Mouse (Mus musculus) hindbrain, postnatal 0 days (tissue): ENCODE measurements around the gene Tssk6. TPM values are rescaled to one million over a fixed set of nuclear protein-coding genes. Genes with fewer than 3 reads are reported as not detected.

Source experiments
- ATAC-seq: fragments of 200-750 bp; cut with Nextera tagmentation; 2 replicates; pipeline ENCODE4 v1.8.0; 2017; ENCODE audit warnings: mild to moderate bottlenecking, moderate TSS enrichment, moderate library complexity
- DNase-seq: peaks from one replicate; pipeline ENCODE4 v3.0.0-alpha.2; 2015; ENCODE audit warnings: low spot score
- H3K27ac ChIP-seq: fragments of 300-500 bp; sonication (generic); 2 replicates; pipeline ENCODE4 v1.5.1; 2014; ENCODE audit warnings: mild to moderate bottlenecking
- H3K27me3 ChIP-seq: fragments of 300-500 bp; sonication (generic); 2 replicates; pipeline ENCODE4 v1.6.1; 2014; ENCODE audit warnings: low read length, mixed read lengths; ENCODE audit not compliant: insufficient read depth
- H3K36me3 ChIP-seq: fragments of 300-500 bp; sonication (generic); 2 replicates; pipeline ENCODE4 v1.6.1; 2014; ENCODE audit warnings: low read length, mixed read lengths; ENCODE audit not compliant: insufficient read depth
- H3K4me1 ChIP-seq: fragments of 300-500 bp; sonication (generic); 2 replicates; pipeline ENCODE4 v1.6.1; 2014; ENCODE audit warnings: antibody characterized with exemption, low read length, mixed read lengths; ENCODE audit not compliant: insufficient read depth
- H3K4me2 ChIP-seq: fragments of 300-500 bp; sonication (generic); 2 replicates; pipeline ENCODE4 v1.6.1; 2014; ENCODE audit warnings: low read depth, mild to moderate bottlenecking, low read length, moderate library complexity, mixed read lengths
- H3K4me3 ChIP-seq: fragments of 300-500 bp; sonication (generic); 2 replicates; pipeline ENCODE4 v1.5.1; 2014; ENCODE audit warnings: low read length
- H3K9ac ChIP-seq: fragments of 300-500 bp; sonication (generic); replicated peaks from 2 replicates; pipeline ENCODE4 v1.6.1; 2014; ENCODE audit warnings: mild to moderate bottlenecking, low read length, moderate library complexity, mixed read lengths
- H3K9me3 ChIP-seq: fragments of 300-500 bp; sonication (generic); 2 replicates; pipeline ENCODE4 v1.6.1; 2016; ENCODE audit warnings: low read length, mixed read lengths
- CTCF ChIP-seq: IDR thresholded peaks from 2 replicates; pipeline ENCODE4 v1.5.1; 2016; ENCODE audit warnings: antibody characterized with exemption, control low read depth, low read depth
- WGBS: fragments of 180-500 bp; shearing (Covaris S2); extraction: QIAGEN DNeasy Blood & Tissue Kit; methylation state at CpG from one replicate; pipeline ENCODE4 v1.1.7; 2014; 5-methylcytosine and 5-hydroxymethylcytosine counted together
- polyA plus RNA-seq: library from polyadenylated mRNA; unstranded; fragments of >200 nt; fragmentation: Nextera tagmentation; extraction: Ambion mirVana; gene quantifications from 2 replicates; pipeline ENCODE4 v1.2.1, GENCODE M21; 2015
- total RNA-seq: library from RNA; depleted of rRNA; stranded (reverse); fragments of >200 nt; gene quantifications from 2 replicates; pipeline ENCODE4 v1.2.3, GENCODE M21; 2014

The Tssk6 gene
- total and polyA plus RNA-seq, 2 experiments from 2014 or later: 1.8 to 4.3 TPM

DNA sequence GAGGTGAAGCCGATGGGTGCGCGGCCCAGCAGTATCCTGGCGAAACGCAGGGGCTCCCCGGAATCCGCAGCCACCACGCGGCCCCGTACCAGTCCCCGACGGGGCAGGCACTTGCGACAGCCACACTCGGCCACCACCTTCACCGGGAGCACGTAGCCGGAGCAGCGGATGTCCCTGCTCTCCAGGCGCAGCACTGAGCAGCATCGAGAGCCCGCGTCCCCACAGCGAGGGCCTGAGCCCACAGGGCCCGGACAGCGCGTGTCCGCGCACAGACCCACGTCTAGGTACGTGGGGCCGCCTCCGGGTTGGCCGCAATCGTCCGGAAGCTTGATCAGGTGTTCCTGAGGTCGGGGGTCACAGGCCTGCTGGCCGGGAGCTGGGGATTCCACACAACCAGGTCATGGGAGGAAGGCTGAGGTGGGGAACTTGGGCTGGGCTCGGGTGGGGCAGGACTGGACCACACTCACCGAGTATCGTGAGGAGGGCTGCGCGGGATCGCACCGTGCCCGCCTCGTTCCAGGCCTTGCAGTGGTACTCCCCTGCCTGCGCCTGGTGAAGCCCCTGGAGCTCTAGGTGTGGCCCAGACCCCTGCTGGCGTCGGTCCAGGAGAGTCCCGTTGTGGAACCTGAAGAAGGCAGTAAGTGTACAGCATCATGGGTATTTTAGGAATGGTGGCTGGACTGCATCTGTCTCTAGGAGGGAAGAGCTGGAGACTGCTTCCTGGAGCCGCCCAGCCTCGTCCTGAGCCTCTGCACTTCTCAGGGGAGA lies 19.0 kb upstream of the Tssk6 start:
- H3K27me3 ChIP-seq: peaks cover 76% of the 10 kb centered on the region
- WGBS: 18% methylated on average over 49 of the region's 52 CpGs
- no peak overlapping the region for H3K9ac ChIP-seq
- ATAC-seq (no peak), DNase-seq (no peak)
- H3K27ac ChIP-seq: no peak overlapping the region
- peak overlapping the region; percentile 42 for H3K4me3 ChIP-seq
- no peak for TF ChIP-seq CTCF
- H3K4me1 ChIP-seq: peaks cover 9% of the 10 kb centered on the region; the same call in 1 of the 2 replicates
- peak overlapping the region; percentile 52 for H3K4me2 ChIP-seq
- H3K9me3 ChIP-seq: no peaks in the 10 kb centered on the region
- no peaks in the 10 kb centered on the region for H3K36me3 ChIP-seq

DNA sequence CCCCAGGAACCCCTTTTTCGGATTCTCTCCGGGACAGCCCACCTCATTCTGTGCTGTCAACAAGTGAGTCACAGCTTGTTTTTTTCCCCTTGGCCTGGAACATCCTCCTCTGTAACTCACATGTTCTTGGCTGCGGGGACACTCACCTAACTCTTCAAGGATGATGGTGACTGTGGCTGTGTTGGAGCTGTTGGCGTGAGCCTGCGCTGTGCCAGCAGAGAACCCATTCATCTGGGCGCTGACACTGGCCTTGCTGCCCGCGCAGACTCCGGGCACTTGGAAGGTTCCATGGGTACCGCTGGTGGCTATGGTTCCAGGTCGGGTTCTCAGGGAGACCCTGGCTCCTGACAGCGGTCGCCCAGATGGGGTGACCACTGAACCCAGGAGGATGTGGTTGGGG lies 17.8 kb upstream of the Tssk6 start:
- H3K4me2 ChIP-seq: no peak overlapping the region
- no peaks in the 10 kb centered on the region for H3K36me3 ChIP-seq
- no peak overlapping the region for H3K27ac ChIP-seq
- H3K4me1 ChIP-seq: peaks cover 16% of the 10 kb centered on the region
- H3K9ac ChIP-seq: no peak overlapping the region
- H3K4me3 ChIP-seq: no peak overlapping the region
- ATAC-seq (no peak), DNase-seq (no peak)
- WGBS: 66% methylated on average over 13 of the region's 13 CpGs
- peaks cover 82% of the 10 kb centered on the region for H3K27me3 ChIP-seq
- TF ChIP-seq CTCF: no peak
- H3K9me3 ChIP-seq: no peaks in the 10 kb centered on the region

DNA sequence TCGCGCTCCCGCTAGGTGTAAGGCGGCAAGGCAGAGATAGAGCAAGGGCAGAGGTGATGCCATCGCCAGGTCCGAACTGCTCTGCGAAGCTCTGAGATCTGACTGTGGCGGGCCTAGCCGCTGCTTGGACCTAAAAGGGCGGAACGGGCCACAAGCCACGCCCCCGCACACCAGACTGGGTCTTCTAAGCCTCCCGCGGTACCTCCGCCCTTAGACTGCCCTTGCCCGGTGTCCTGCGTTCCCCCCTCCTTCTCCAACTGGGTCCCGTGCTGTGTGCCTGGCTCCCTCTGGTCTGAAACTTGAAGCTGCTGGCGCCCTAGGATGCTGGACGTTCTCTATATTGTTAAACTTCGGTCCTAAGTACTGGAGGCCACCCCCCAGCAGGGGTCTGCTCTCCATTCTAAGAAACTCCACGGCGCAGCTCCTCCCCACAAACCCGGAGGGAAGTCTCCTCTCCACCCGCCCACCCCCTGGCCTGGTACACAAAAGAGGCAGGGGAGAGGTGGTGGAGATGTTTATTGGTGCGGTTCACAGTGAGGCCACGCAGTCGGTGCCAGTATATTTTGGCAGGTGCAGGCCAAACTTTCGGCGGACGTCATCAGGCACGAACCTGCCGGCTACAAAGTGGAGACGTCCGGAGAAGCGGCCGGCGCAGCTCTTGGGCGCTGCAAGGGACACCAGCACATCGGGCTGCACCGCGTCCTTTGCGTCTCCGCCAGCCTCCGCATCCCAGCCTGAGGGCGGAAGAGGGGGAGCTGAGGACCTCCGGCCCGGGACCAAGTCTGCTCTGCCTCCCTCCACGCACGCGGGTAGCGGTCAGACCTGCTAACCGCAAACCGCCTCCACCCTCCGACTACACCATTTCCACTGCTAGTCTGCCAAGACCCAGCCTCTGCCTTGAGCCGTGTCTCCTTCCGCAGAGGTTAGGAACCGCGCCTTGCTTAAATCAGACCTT lies 14.4 kb upstream of the Tssk6 start, which contains the start of gene Cilp2:
TSS of gene Cilp2 (minus strand) at position 399 of the 955 bp plus-strand sequence.
- WGBS: under 1% methylated on average over 57 of the region's 60 CpGs
- Histone ChIP-seq H3K27me3 (peaks cover 72% of the 10 kb centered on the region), H3K9ac (no peak within 1 kb of the TSS), H3K4me1 (peaks cover 18% of the 10 kb centered on the region), H3K4me2 (peak within 1 kb of the TSS; percentile 50), H3K4me3 (peak within 1 kb of the TSS; percentile 28), H3K36me3 (no peaks in the 10 kb centered on the region), H3K9me3 (no peaks in the 10 kb centered on the region), H3K27ac (no peak within 1 kb of the TSS)
- no peak for ATAC-seq
- TF ChIP-seq CTCF: no peak
- DNase-seq: no peak

DNA sequence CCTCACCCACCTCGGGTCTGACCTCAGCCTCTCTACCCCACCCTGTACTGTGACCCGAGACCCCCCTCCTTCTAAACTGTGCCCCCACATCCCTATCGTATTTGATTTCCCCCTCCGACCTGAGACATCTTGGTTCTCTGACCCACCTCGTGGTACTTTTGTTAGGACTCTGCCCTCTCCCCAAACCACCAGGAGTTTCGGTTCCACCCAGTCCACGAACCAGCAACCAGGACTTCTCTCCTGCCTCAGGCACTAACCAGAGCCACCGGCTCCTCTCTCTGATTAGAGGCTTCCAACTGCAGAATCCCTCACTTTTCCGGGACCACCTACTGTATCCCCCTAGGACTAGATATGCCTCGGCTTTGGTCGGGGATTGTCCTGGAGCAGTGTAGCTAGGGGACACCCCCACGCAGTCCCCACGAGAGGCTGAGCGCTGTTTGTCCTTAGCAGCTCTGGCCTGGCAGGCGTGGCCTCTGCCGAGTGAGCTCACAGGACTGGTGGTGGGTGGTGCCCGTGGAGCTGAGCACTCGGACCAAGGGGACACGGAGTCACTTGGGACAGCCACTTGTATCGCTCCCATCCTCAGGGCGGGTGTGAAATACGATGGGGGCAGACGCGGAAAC lies 13.6 kb upstream of the Tssk6 start:
- DNase-seq: no peak
- TF ChIP-seq CTCF: no peak
- Histone ChIP-seq H3K4me1 (peaks cover 18% of the 10 kb centered on the region), H3K4me3 (peak overlapping the region; percentile 28), H3K9ac (no peak overlapping the region), H3K27ac (no peak overlapping the region), H3K4me2 (peak overlapping the region; percentile 50), H3K9me3 (no peaks in the 10 kb centered on the region), H3K27me3 (peaks cover 64% of the 10 kb centered on the region), H3K36me3 (no peaks in the 10 kb centered on the region)
- WGBS: 7% methylated on average over 24 of the region's 24 CpGs
- no peak for ATAC-seq

DNA sequence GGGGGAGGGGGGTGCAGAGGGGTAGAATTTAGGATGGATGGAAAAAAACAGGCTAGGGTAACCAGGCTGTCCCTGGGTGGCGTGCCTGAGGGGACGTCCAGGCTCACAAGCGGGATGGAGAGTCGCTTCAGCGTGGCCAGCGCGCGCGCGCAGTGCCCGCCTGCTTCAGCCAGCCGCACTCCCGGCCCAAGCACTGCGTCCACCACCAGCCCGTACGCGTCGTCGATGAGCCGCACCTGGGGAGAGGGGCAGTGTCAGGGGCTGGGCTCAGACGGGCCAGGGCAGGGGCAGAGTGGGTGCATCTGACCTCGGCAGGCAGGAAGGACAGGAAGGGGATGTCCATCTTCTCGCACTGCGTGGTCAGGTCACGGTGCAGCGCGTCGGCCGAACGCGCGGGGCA lies 13.1 kb upstream of the Tssk6 start:
- no peak for TF ChIP-seq CTCF
- ATAC-seq (no peak), DNase-seq (no peak)
- Histone ChIP-seq H3K36me3 (peaks cover 1% of the 10 kb centered on the region; the same call in 1 of the 2 replicates), H3K4me3 (peak overlapping the region; percentile 28), H3K27me3 (peaks cover 59% of the 10 kb centered on the region), H3K4me2 (peak overlapping the region; percentile 50), H3K9ac (no peak overlapping the region), H3K4me1 (peaks cover 18% of the 10 kb centered on the region), H3K27ac (no peak overlapping the region), H3K9me3 (no peaks in the 10 kb centered on the region)
- 3% methylated on average over 32 of the region's 32 CpGs for WGBS

DNA sequence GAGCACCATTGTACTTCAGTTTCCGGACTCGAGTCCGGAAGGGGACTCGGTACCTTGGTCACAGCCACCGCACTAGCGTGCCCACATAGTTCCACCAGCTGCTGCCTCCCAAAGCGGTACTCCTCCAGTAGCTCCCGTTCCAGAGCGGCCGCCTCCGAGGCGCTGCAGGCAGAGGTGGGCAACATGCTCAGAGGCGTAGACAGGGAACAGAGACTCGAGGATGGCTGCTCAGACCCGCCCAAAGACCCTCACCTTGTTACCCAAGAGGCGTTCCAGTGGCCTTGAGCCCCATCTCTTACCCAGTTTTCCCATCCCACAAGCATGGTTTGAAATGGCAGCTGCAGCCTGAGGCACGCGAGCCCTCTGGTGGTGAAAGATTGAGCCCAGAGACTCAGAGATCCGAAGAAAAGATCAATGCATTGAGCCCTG lies 11.2 kb upstream of the Tssk6 start:
- H3K9me3 ChIP-seq: no peaks in the 10 kb centered on the region
- H3K4me1 ChIP-seq: peaks cover 18% of the 10 kb centered on the region
- peaks cover 5% of the 10 kb centered on the region; the same call in 1 of the 2 replicates for H3K36me3 ChIP-seq
- ATAC-seq (no peak), DNase-seq (peak; percentile 77)
- H3K4me2 ChIP-seq: no peak overlapping the region
- TF ChIP-seq CTCF: peak; percentile 88
- H3K27ac ChIP-seq: no peak overlapping the region
- H3K9ac ChIP-seq: no peak overlapping the region
- 29% methylated on average over 19 of the region's 19 CpGs for WGBS
- H3K27me3 ChIP-seq: peaks cover 41% of the 10 kb centered on the region
- no peak overlapping the region for H3K4me3 ChIP-seq
